12 mouse cellular contexts compared by ENCODE assay signal in the genomic region with DNA sequence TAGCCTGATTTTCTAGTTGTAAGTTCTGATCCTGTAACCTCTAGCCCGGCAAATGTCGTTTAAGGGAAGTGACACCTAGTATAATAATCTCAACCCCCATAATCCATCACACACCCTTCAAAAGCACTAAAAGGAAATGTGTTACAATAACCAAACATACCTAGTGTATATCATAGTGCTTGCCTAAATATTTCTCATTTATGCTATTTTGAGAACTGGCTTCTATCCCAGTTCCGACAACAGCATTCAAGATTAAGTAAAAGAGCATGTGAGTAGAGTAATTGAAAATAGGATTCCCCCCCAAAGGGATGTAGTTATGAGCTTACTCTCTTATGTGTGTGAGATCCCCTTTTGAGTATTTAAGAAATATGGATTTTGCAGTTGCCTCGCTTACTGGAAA.
A peak's percentile ranks its signal among the peaks of the same experiment; 100 is the strongest.
DNase-seq lines count a peak whose midpoint lies in the region; ATAC-seq and TF ChIP-seq lines count a peak whose summit lies in the region.
"Had no signal": no experiment of that assay in that cellular context is flagged by ENCODE, and none has a peak within 500 bp of the region (broad histone marks: within the 10 kb centered on the region; RNA-seq: fewer than 3 reads in every experiment).

No protein-coding gene starts in this region.

- no peaks in the 10 kb centered on the region for H3K36me3 ChIP-seq in heart, embryonic 14.5 days (ENCODE audit: control insufficient read depth, insufficient read depth, low read length)
- no peaks in the 10 kb centered on the region for H3K36me3 ChIP-seq in kidney, embryonic 16.5 days (ENCODE audit: insufficient read depth, low read length)
- no peaks in the 10 kb centered on the region for H3K36me3 ChIP-seq in midbrain, embryonic 16.5 days (ENCODE audit: control insufficient read depth, insufficient read depth, low read length)
- H3K36me3 ChIP-seq in midbrain, postnatal 0 days (ENCODE audit: insufficient read depth, low read length) = no peaks in the 10 kb centered on the region
- H3K36me3 ChIP-seq in stomach, embryonic 16.5 days (ENCODE audit: control insufficient read depth, insufficient read depth, low read length) = no peaks in the 10 kb centered on the region
- H3K36me3 ChIP-seq: limb, embryonic 15.5 days; neural tube, embryonic 12.5 days had no signal

- no peaks in the 10 kb centered on the region for H3K27me3 ChIP-seq in heart, embryonic 14.5 days (ENCODE audit: control insufficient read depth, insufficient read depth, low read length)
- no peaks in the 10 kb centered on the region for H3K27me3 ChIP-seq in kidney, embryonic 16.5 days (ENCODE audit: insufficient read depth, low read length)
- no peaks in the 10 kb centered on the region for H3K27me3 ChIP-seq in midbrain, embryonic 16.5 days (ENCODE audit: control insufficient read depth, insufficient read depth, low read depth, low read length)
- no peaks in the 10 kb centered on the region for H3K27me3 ChIP-seq in midbrain, postnatal 0 days (ENCODE audit: insufficient read depth, low read length)
- H3K27me3 ChIP-seq in stomach, embryonic 16.5 days (ENCODE audit: control insufficient read depth, insufficient read depth, low read length) = no peaks in the 10 kb centered on the region
- H3K27me3 ChIP-seq: limb, embryonic 15.5 days; neural tube, embryonic 12.5 days had no signal

- no peak for TF ChIP-seq CTCF in midbrain, postnatal 0 days (IDR thresholded peaks at IDR 0.05)

- H3K9ac ChIP-seq in heart, embryonic 14.5 days (ENCODE audit: low read length) = no peak overlapping the region
- no peak overlapping the region for H3K9ac ChIP-seq in kidney, embryonic 16.5 days (replicated peaks; ENCODE audit: low read length)
- no peak overlapping the region for H3K9ac ChIP-seq in midbrain, embryonic 16.5 days (ENCODE audit: low read depth, low read length)
- no peak overlapping the region for H3K9ac ChIP-seq in midbrain, postnatal 0 days (replicated peaks; ENCODE audit: low read length, poor library complexity, severe bottlenecking)
- H3K9ac ChIP-seq in stomach, embryonic 16.5 days (ENCODE audit: low read length) = no peak overlapping the region
- H3K9ac ChIP-seq: limb, embryonic 15.5 days; neural tube, embryonic 12.5 days had no signal

- 0 out of 2 replicates have a peak overlapping the region, but pooled peaks have one; percentile 5 for H3K4me2 ChIP-seq in heart, embryonic 14.5 days (ENCODE audit: low read length)
- no peak overlapping the region for H3K4me2 ChIP-seq in kidney, embryonic 16.5 days (replicated peaks; ENCODE audit: low read depth, low read length)
- no peak overlapping the region for H3K4me2 ChIP-seq in midbrain, embryonic 16.5 days (ENCODE audit: low read length)
- H3K4me2 ChIP-seq in midbrain, postnatal 0 days (ENCODE audit: low read depth, low read length, poor library complexity, severe bottlenecking) = no peak overlapping the region
- H3K4me2 ChIP-seq in stomach, embryonic 16.5 days (ENCODE audit: low read depth, low read length) = no peak overlapping the region
- H3K4me2 ChIP-seq: limb, embryonic 15.5 days; neural tube, embryonic 12.5 days had no signal

- no peak overlapping the region for H3K27ac ChIP-seq in heart, embryonic 14.5 days (replicated peaks in 1 of 2; ENCODE audit: control insufficient read depth in 1 of 2, insufficient read depth in 1 of 2, low read depth in 2 of 2, low read length in 2 of 2)
- peak overlapping the region; percentile 67; the same call in 1 of the 2 replicates for H3K27ac ChIP-seq in kidney, embryonic 16.5 days (ENCODE audit: low read length)
- no peak overlapping the region for H3K27ac ChIP-seq in midbrain, embryonic 16.5 days (ENCODE audit: low read length)
- no peak overlapping the region for H3K27ac ChIP-seq in midbrain, postnatal 0 days (ENCODE audit: low read depth, low read length)
- H3K27ac ChIP-seq in stomach, embryonic 16.5 days (ENCODE audit: low read length) = peak overlapping the region; percentile 34; the same call in 1 of the 2 replicates
- H3K27ac ChIP-seq: heart, adult 2 months; limb, embryonic 15.5 days; neural tube, embryonic 12.5 days had no signal

- ATAC-seq in heart, embryonic 14.5 days (ENCODE audit: insufficient number of reproducible peaks, insufficient read depth, low FRiP score, low read depth) = no peak
- ATAC-seq in kidney, embryonic 16.5 days (ENCODE audit: low FRiP score, low TSS enrichment) = no peak
- ATAC-seq in midbrain, embryonic 16.5 days = 0 out of 2 replicates have a peak, but pooled peaks have one; percentile 7
- ATAC-seq in midbrain, postnatal 0 days (ENCODE audit: low FRiP score) = no peak
- peak; percentile 56 for ATAC-seq in stomach, embryonic 16.5 days (ENCODE audit: insufficient read depth, low FRiP score)
- ATAC-seq: inflammation-experienced regulatory T-cells, adult 6 months had no signal

- WGBS in heart, embryonic 14.5 days = 62% methylated on average over 4 of the region's 4 CpGs
- WGBS in kidney, embryonic 16.5 days = 59% methylated on average over 4 of the region's 4 CpGs
- WGBS in midbrain, embryonic 16.5 days = 84% methylated on average over 4 of the region's 4 CpGs
- 72% methylated on average over 4 of the region's 4 CpGs for WGBS in midbrain, postnatal 0 days
- 32% methylated on average over 4 of the region's 4 CpGs for WGBS in stomach, embryonic 16.5 days

- H3K4me3 ChIP-seq in heart, embryonic 14.5 days (ENCODE audit: control insufficient read depth in 1 of 2, insufficient read depth in 1 of 2, low read depth in 1 of 2, low read length in 2 of 2) = no peak overlapping the region
- no peak overlapping the region for H3K4me3 ChIP-seq in kidney, embryonic 16.5 days (ENCODE audit: low read length)
- H3K4me3 ChIP-seq in midbrain, embryonic 16.5 days (ENCODE audit: low read depth, low read length) = no peak overlapping the region
- no peak overlapping the region for H3K4me3 ChIP-seq in midbrain, postnatal 0 days (ENCODE audit: low read depth, low read length)
- H3K4me3 ChIP-seq in stomach, embryonic 16.5 days (replicated peaks; ENCODE audit: low read length) = no peak overlapping the region
- H3K4me3 ChIP-seq: heart, adult 2 months; limb, embryonic 15.5 days; neural tube, embryonic 12.5 days had no signal

- H3K9me3 ChIP-seq in heart, embryonic 14.5 days (ENCODE audit: control insufficient read depth, low read length) = no peaks in the 10 kb centered on the region
- H3K9me3 ChIP-seq in kidney, embryonic 16.5 days (ENCODE audit: low read length) = no peaks in the 10 kb centered on the region
- no peaks in the 10 kb centered on the region for H3K9me3 ChIP-seq in midbrain, embryonic 16.5 days (replicated peaks; ENCODE audit: control insufficient read depth, low read length, poor library complexity, severe bottlenecking)
- H3K9me3 ChIP-seq in midbrain, postnatal 0 days (ENCODE audit: low read length) = no peaks in the 10 kb centered on the region; the same call in 1 of the 2 replicates
- no peaks in the 10 kb centered on the region for H3K9me3 ChIP-seq in stomach, embryonic 16.5 days (replicated peaks; ENCODE audit: control insufficient read depth, low read length)
- H3K9me3 ChIP-seq: limb, embryonic 15.5 days; neural tube, embryonic 12.5 days had no signal

- no peak for DNase-seq in heart, adult 11 months
- DNase-seq in kidney, postnatal 10 days = no peak
- no peak for DNase-seq in midbrain, postnatal 0 days (ENCODE audit: low spot score)
- DNase-seq: spleen, adult 18-20 months had no signal

- H3K4me1 ChIP-seq in heart, embryonic 14.5 days (ENCODE audit: control insufficient read depth in 2 of 2, insufficient read depth in 2 of 2, low read length in 2 of 2) = peaks cover 5 to 12% of the 10 kb centered on the region in 2 experiments
- 0 out of 2 replicates have a peak, but pooled peaks cover 4% of the 10 kb centered on the region for H3K4me1 ChIP-seq in kidney, embryonic 16.5 days (ENCODE audit: insufficient read depth, low read length)
- no peaks in the 10 kb centered on the region for H3K4me1 ChIP-seq in midbrain, embryonic 16.5 days (ENCODE audit: control insufficient read depth, insufficient read depth, low read length)
- no peaks in the 10 kb centered on the region for H3K4me1 ChIP-seq in midbrain, postnatal 0 days (ENCODE audit: insufficient read depth, low read length)
- peaks cover 8% of the 10 kb centered on the region for H3K4me1 ChIP-seq in stomach, embryonic 16.5 days (ENCODE audit: control insufficient read depth, insufficient read depth, low read length)
- H3K4me1 ChIP-seq: neural tube, embryonic 12.5 days had no signal

Comparison
In these comparisons a context has a peak if more than half of its experiments do, and no peak if none do; other contexts are left out.
1. ATAC-seq: peak in midbrain, embryonic 16.5 days (single experiment) and stomach, embryonic 16.5 days (single experiment); none in heart, embryonic 14.5 days (single experiment), kidney, embryonic 16.5 days (single experiment) and midbrain, postnatal 0 days (single experiment).
2. H3K27ac ChIP-seq: peak in kidney, embryonic 16.5 days (single experiment) and stomach, embryonic 16.5 days (single experiment); none in heart, embryonic 14.5 days (0 of 2), midbrain, embryonic 16.5 days (single experiment) and midbrain, postnatal 0 days (single experiment).